9 mouse cellular contexts compared by ENCODE assay signal in the genomic region with DNA sequence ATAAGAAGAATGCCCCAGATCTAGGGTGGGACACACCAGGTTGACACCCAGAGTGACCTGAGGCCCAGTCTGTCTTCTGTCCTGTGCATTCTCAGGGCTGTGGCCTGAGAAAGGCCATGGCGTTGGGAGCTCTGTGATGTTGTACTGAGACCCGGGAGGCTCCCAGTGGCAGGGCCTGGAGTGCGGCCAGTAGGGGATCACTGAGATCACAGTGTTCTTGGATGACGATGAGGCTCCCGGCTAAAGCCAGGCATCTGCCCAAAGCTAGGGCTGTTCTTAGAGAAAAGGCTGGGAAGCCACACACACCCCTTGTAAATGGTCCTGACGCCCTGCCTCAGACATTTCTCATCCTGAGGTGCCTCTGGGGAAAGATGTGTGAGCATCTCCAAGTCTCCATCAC. TPM values are rescaled to one million over a fixed set of nuclear protein-coding genes. Genes with fewer than 3 reads are reported as not detected.
DNase-seq lines count a peak whose midpoint lies in the region; ATAC-seq lines count a peak whose summit lies in the region.
"Had no signal": no experiment of that assay in that cellular context is flagged by ENCODE, and none has a peak within 500 bp of the region (broad histone marks: within the 10 kb centered on the region; RNA-seq: fewer than 3 reads in every experiment).

No protein-coding gene starts in this region.

- no peaks in the 10 kb centered on the region for H3K36me3 ChIP-seq in kidney, embryonic 15.5 days
- H3K36me3 ChIP-seq in hindbrain, embryonic 16.5 days (ENCODE audit: control insufficient read depth, insufficient read depth, low read length), result no peaks in the 10 kb centered on the region
- H3K36me3 ChIP-seq: heart, embryonic 15.5 days had no signal

- no peak overlapping the region for H3K4me2 ChIP-seq in kidney, embryonic 15.5 days
- H3K4me2 ChIP-seq in hindbrain, embryonic 16.5 days (ENCODE audit: low read length), result no peak overlapping the region
- H3K4me2 ChIP-seq: heart, embryonic 15.5 days had no signal

- peaks cover 25% of the 10 kb centered on the region for H3K4me1 ChIP-seq in kidney, embryonic 15.5 days
- H3K4me1 ChIP-seq in hindbrain, embryonic 16.5 days (ENCODE audit: control insufficient read depth, insufficient read depth, low read depth, low read length), result no peaks in the 10 kb centered on the region
- H3K4me1 ChIP-seq: heart, embryonic 15.5 days had no signal

- WGBS in kidney, embryonic 15.5 days, result 75% methylated on average over 6 of the region's 6 CpGs
- 66% methylated on average over 6 of the region's 6 CpGs for whole genome bisulfite sequencing in hindbrain, embryonic 16.5 days

- H3K4me3 ChIP-seq in kidney, embryonic 15.5 days (replicated peaks), result no peak overlapping the region
- no peak overlapping the region for H3K4me3 ChIP-seq in hindbrain, embryonic 16.5 days (ENCODE audit: low read length)
- H3K4me3 ChIP-seq: heart, embryonic 15.5 days had no signal

- peak; percentile 39 for DNase-seq in kidney, adult 18-20 months
- peak; percentile 66 for DNase-seq in adrenal gland, adult 2 months
- peak; percentile 52 for DNase-seq in gastrocnemius, postnatal 10 days
- DNase-seq in left cerebral cortex, postnatal 4 days, result peak; percentile 16
- no peak for DNase-seq in thymus, postnatal 25 days
- DNase-seq in neural tube, embryonic 10.5 days (ENCODE audit: extremely low spot score, low spot score), result no peak

- no peaks in the 10 kb centered on the region for H3K27me3 ChIP-seq in kidney, embryonic 15.5 days
- H3K27me3 ChIP-seq in hindbrain, embryonic 16.5 days (replicated peaks; ENCODE audit: control insufficient read depth, insufficient read depth, low read length), result no peaks in the 10 kb centered on the region
- H3K27me3 ChIP-seq: heart, embryonic 15.5 days had no signal

- H3K27ac ChIP-seq in kidney, embryonic 15.5 days, result no peak overlapping the region
- no peak overlapping the region for H3K27ac ChIP-seq in hindbrain, embryonic 16.5 days (ENCODE audit: low read depth, low read length)
- H3K27ac ChIP-seq: heart, embryonic 15.5 days had no signal

- H3K9me3 ChIP-seq in kidney, embryonic 15.5 days (replicated peaks), result no peaks in the 10 kb centered on the region
- H3K9me3 ChIP-seq in hindbrain, embryonic 16.5 days (ENCODE audit: control insufficient read depth, low read length), result no peaks in the 10 kb centered on the region
- H3K9me3 ChIP-seq: heart, embryonic 15.5 days had no signal

- intact Hi-C loops in left cerebral cortex, postnatal 4 days (cut with DNase I), result no loop called here

- no peak overlapping the region for H3K9ac ChIP-seq in kidney, embryonic 15.5 days
- H3K9ac ChIP-seq in hindbrain, embryonic 16.5 days (ENCODE audit: low read depth, low read length), result no peak overlapping the region
- H3K9ac ChIP-seq: heart, embryonic 15.5 days had no signal

- ATAC-seq in kidney, embryonic 15.5 days (replicated peaks; ENCODE audit: low FRiP score), result no peak
- ATAC-seq in hindbrain, embryonic 16.5 days, result no peak

RNA-seq across cellular contexts. Expression of a gene that starts 48.7 kb away (rescaled TPM):
- polyA plus RNA-seq in kidney, embryonic 15.5 days (2015; fragmentation: Nextera tagmentation; extraction: Ambion mirVana), result 33.9 and 36.0 TPM in 2 replicates
- 10 to 100 TPM; 55.9 to 68.2 TPM for total RNA-seq in adrenal gland, adult 2 months (2021)
- 2.2 and 3.7 TPM in 2 replicates for polyA plus RNA-seq in adrenal gland, adult 2 months (2012; rRNA removed)
- 10 to 100 TPM; 19.4 to 25.5 TPM for total RNA-seq in gastrocnemius, postnatal 10 days (2021)
- total RNA-seq in left cerebral cortex, postnatal 4 days (2021), result 10 to 100 TPM; 28.3 to 31.5 TPM
- polyA plus RNA-seq in hindbrain, embryonic 16.5 days (2015; fragmentation: Nextera tagmentation; extraction: Ambion mirVana), result 26.3 and 32.3 TPM in 2 replicates

Comparison
In these comparisons a context has a peak if more than half of its experiments do, and no peak if none do; other contexts are left out.
1. DNase-seq: peak in kidney, adult 18-20 months (single experiment), adrenal gland, adult 2 months (single experiment), gastrocnemius, postnatal 10 days (single experiment) and left cerebral cortex, postnatal 4 days (single experiment); none in thymus, postnatal 25 days (single experiment) and neural tube, embryonic 10.5 days (single experiment).